Mouse (Mus musculus): ENCODE measurements around the gene Gprc5c. TPM values are rescaled to one million over a fixed set of nuclear protein-coding genes. Genes with fewer than 3 reads are reported as not detected.

Gene Gprc5c
- total RNA-seq (2021), result 1 to 10 TPM; 6.4 to 9.7 TPM

DNA sequence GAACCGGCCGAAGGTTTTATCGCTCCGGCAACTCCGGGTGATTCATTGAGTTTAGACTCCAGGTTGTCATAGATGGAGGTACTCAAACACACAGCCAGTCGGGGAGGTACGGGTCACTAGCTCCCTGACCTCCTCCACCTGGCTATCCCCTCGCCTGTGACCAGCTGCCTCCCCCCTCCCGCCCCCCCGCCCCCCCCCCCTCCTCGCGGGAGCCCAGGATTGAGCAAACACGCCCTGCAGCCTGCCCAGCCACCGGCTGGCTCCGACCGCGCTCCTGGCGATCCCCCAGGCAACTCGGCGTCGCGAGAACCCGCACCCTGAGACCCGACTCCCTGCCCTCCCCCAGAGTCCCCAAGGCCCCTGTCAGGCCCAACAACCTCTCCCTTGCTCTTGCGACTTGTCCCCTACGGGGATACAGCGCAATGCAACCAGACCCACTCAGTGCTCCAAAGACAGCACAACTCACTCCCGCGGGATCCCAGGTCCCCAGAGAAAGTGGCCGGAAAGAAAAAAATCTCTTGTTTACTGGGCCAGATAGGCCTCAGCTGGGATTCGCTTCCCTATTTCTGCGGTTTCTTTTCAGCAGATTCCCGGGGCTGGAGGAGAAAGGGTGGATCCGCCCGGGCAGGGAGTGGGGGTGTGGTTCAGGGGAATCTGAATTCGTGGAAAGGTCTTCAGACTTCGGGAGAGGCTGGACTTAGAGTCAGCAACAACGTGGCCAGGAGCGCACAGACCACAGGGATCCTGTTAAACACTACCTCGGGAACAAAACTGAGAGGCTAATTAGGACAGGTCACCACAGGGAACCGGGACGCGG is at the start of gene Gprc5c:
TSS of gene Gprc5c (plus strand) at position 701 of the 817 bp plus-strand sequence.
- intact Hi-C loops (cut with DNase I), result no loop called here
- peak; percentile 36 for DNase-seq (ENCODE audit: low spot score)

DNA sequence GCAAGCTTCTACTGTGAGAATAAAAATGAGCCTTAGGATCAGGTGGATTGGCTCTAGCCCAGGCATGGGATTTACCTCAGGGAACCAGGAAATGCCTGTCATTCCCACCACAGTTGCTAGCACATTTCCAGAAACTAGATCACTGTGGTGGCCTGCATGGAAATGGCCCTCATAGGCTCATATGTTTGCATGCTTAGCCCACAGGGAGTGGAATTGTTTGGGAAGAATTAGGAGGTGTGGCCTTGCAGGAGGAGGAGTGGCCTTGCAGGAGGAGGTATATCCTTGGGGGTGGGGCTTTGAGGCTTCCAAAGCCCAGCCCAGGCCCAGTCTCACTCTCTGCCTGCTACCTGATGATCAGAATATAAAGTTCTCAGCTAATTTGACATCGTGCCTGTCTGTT is 49.0 kb upstream of the Gprc5c start:
- no peak for DNase-seq (ENCODE audit: low spot score)
- intact Hi-C loops (cut with DNase I), result no loop called here

GRCm38 (mm10) chr11:114802540-114803267 is 48.2 kb upstream of the Gprc5c start:
- DNase-seq (ENCODE audit: low spot score), result no peak
- intact Hi-C loops (cut with DNase I), result no loop called here

- intact Hi-C loops (cut with DNase I), result no loop called here
- no peak for DNase-seq (ENCODE audit: low spot score)
Observed at GRCm38 (mm10) chr11:114803990-114804389, 47.0 kb upstream of the Gprc5c start.

DNA sequence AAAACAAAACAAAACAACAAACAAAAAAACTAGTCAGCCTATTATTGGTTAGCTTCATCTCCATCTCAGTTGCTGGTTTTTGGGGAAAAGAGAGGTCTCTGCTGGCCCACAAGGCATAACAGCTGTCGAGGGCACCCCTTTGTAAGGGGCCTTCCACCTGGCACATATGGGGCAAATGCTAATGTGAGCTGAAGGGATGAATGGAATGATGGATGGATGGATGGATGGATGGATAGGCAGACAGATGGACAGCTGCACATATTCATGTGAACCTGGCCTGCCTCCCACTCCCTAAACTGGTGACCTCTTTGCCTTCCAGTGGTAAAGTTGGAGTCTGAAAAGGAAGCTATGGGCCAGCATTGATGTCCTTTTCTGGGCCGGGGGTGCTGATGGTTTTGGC is 43.9 kb upstream of the Gprc5c start:
- intact Hi-C loops (cut with DNase I), result no loop called here
- no peak for DNase-seq (ENCODE audit: low spot score)

- intact Hi-C loops (cut with DNase I), result no loop called here
- DNase-seq (ENCODE audit: low spot score), result no peak
Observed at GRCm38 (mm10) chr11:114807686-114808427, 43.1 kb upstream of the Gprc5c start.

GRCm38 (mm10) chr11:114809371-114809770 is 41.6 kb upstream of the Gprc5c start:
- no peak for DNase-seq (ENCODE audit: low spot score)
- intact Hi-C loops (cut with DNase I), result no loop called here

DNA sequence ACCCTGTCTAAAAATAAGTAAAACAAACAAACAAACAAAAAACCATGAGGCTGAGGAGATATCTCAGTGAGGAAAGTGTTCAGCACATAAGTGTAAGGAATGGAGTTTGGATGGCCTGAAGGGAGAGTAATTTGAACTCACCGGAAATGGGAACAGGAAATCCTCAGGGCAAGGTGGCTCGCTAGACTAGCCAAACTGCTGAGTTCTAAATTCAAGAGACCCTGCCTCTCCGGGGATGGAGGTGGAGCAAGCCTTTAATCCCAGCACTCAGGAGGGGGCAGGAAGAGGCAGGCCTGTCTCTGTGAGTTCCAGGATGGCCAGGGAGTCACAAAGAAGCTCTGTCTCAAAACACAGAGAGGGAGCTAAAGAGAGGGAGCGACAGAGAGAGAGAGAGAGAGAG is 40.6 kb upstream of the Gprc5c start:
- intact Hi-C loops (cut with DNase I), result loop anchor here (10.0 kb wide), 1 partner anchor 244 kb away; no protein-coding TSS in a partner anchor
- DNase-seq (ENCODE audit: low spot score), result no peak

GRCm38 (mm10) chr11:114812731-114813240 is 38.2 kb upstream of the Gprc5c start:
- DNase-seq (ENCODE audit: low spot score), result peak; percentile 63
- intact Hi-C loops (cut with DNase I), result loop anchor here (1.0 to 10.0 kb wide), 3 partner anchors 65 to 242 kb away; no protein-coding TSS in a partner anchor

- no peak for DNase-seq (ENCODE audit: low spot score)
- intact Hi-C loops (cut with DNase I), result loop anchor here (10.0 kb wide), 1 partner anchor 240 kb away; no protein-coding TSS in a partner anchor
Observed at GRCm38 (mm10) chr11:114814873-114815592, 35.9 kb upstream of the Gprc5c start.

DNA sequence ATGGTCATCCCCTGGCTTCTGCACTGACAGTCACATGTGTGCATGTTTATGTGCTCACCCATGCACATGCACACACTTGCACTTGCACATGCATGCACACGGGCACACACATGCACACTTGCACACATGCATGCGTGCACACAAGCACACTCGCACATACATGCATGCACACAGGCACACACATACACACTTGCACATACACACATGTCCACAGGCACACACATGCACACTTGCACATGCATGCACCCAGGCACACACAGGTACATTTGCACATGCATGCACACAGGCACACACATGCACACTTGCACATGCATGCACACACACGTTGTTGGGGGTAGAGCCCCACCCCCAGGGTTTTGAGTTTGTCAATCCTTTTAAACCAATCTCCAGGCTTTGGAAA is 34.0 kb upstream of the Gprc5c start:
- no peak for DNase-seq (ENCODE audit: low spot score)

GRCm38 (mm10) chr11:114818185-114818584 is 32.8 kb upstream of the Gprc5c start:
- intact Hi-C loops (cut with DNase I), result loop anchor here (10.0 kb wide), 1 partner anchor 237 kb away; no protein-coding TSS in a partner anchor
- DNase-seq (ENCODE audit: low spot score), result no peak

More for the DNA sequence above, 34.0 kb upstream of the Gprc5c start:
- intact Hi-C loops (cut with DNase I), result loop anchor here (10.0 kb wide), 1 partner anchor 238 kb away; no protein-coding TSS in a partner anchor

- no peak for DNase-seq (ENCODE audit: low spot score)
- intact Hi-C loops (cut with DNase I), result loop anchor here (10.0 kb wide), 1 partner anchor 236 kb away; no protein-coding TSS in a partner anchor
Observed at GRCm38 (mm10) chr11:114819110-114819509, 31.8 kb upstream of the Gprc5c start.

DNA sequence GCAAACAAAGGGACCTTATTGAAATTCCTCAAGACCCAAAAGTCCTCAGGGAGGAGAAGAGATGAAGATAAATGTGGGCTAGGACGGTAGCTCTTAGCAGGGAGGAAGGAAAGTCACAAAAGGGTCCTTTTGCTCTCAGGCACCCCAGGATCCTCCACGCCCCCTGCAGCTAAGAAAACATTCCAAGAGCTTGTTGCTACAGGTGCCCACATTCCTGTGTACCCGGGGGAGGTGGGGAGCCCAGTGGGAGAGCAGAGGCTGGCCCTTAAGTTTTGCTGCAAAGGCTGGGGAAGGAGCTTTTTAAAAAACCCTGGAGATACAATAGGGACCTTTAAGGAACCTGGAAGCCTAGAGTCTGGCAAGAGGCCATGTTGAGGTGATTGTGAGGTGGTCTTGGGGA is 30.5 kb upstream of the Gprc5c start:
- intact Hi-C loops (cut with DNase I), result no loop called here
- DNase-seq (ENCODE audit: low spot score), result no peak

DNA sequence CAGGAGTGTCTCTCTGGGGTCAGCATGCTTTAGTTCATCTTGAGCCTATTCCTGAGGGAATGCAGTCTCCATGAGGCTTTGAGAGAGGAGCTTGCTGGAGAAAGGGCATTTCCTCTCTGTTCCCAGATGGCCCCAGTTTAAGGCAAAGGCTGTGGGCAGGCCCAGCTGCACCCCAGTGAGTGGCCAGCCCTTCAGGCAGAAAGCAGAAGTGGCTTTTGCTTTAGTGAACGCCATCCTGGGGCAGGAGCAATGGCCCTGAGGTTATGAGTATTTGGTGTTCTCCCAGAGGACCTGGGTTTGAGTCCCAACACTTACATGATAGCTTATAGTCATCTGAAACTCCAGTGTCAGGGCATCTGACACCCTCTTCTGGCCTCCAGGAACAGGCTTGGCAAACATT is 29.6 kb upstream of the Gprc5c start:
- DNase-seq (ENCODE audit: low spot score), result no peak
- intact Hi-C loops (cut with DNase I), result no loop called here

DNA sequence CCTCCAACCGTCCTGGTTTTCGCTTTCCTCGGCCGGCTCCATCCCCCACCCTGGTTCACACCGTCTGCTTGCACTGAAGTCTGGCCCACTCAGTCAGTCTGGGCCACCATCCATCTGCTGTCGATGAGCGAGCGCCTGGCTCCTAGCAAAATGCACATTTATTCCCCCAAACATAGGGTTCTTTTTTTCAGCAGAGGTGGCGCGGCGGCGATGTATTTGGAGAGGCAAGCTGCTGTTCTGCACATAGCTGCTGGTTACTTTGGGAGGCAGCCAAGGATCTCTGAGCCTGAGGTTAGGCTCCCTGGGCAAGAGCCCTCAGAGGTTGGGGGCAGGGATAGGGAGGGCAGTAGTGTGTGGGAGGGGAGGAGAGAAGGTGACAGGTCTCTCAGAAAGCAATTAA is 28.2 kb upstream of the Gprc5c start:
- no peak for DNase-seq (ENCODE audit: low spot score)
- intact Hi-C loops (cut with DNase I), result no loop called here

GRCm38 (mm10) chr11:114823199-114823725 is 27.7 kb upstream of the Gprc5c start:
- intact Hi-C loops (cut with DNase I), result no loop called here
- DNase-seq (ENCODE audit: low spot score), result no peak

DNA sequence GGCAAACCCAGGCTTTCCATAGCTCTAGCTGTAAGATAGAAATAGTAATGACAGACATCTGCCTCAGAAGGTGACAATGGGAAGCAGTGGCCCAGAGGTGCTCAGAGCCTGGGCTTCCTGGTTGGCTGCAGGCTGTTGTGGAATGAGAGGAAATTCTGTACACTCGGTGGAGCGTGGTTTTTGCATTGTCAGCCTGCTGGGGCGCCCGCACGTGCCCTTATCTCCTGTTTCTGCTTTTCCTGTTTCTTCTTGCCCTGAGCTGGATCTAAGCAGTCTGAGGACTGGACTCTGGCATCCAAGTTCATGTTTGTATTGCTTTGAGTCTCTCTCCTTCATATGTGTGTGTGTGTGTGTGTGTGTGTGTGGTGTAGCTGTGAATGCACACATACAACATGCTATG is 24.3 kb upstream of the Gprc5c start:
- DNase-seq (ENCODE audit: low spot score), result no peak
- intact Hi-C loops (cut with DNase I), result no loop called here
